Mouse (Mus musculus) stomach, embryonic 14.5 days (tissue): ENCODE data around the gene Rpl13. TPM values are rescaled to one million over a fixed set of nuclear protein-coding genes. Genes with fewer than 3 reads are reported as not detected.

Source experiments
- ATAC-seq: fragments of 200-750 bp; cut with Nextera tagmentation; 2 replicates; pipeline ENCODE4 v1.8.0; 2017; ENCODE audit warnings: low read depth, moderate TSS enrichment; ENCODE audit not compliant: insufficient number of reproducible peaks, insufficient read depth, low FRiP score
- H3K27ac ChIP-seq: fragments of 300-500 bp; sonication (generic); 2 replicates; pipeline ENCODE4 v1.5.1; 2014; ENCODE audit warnings: mild to moderate bottlenecking, low read length, moderate library complexity, mixed read lengths
- H3K27me3 ChIP-seq: fragments of 300-500 bp; sonication (generic); 2 replicates; pipeline ENCODE4 v1.6.1; 2014; ENCODE audit warnings: low read length, control low read depth, mixed read lengths; ENCODE audit not compliant: control insufficient read depth, insufficient read depth
- H3K36me3 ChIP-seq: fragments of 300-500 bp; sonication (generic); 2 replicates; pipeline ENCODE4 v1.6.1; 2014; ENCODE audit warnings: mild to moderate bottlenecking, control low read depth, low read length, moderate library complexity, mixed read lengths; ENCODE audit not compliant: control insufficient read depth, insufficient read depth
- H3K4me1 ChIP-seq: fragments of 300-500 bp; sonication (generic); 2 replicates; pipeline ENCODE4 v1.6.1; 2014; ENCODE audit warnings: low read length, control low read depth, mixed read lengths; ENCODE audit not compliant: control insufficient read depth, insufficient read depth
- H3K4me2 ChIP-seq: fragments of 300-500 bp; sonication (generic); replicated peaks from 2 replicates; pipeline ENCODE4 v1.6.1; 2014; ENCODE audit warnings: low read depth, low read length, control low read depth
- H3K4me3 ChIP-seq: fragments of 300-500 bp; sonication (generic); 2 replicates; pipeline ENCODE4 v1.5.1; 2014; ENCODE audit warnings: low read depth, low read length, control low read depth
- H3K9ac ChIP-seq: fragments of 300-500 bp; sonication (generic); replicated peaks from 2 replicates; pipeline ENCODE4 v1.6.1; 2014; ENCODE audit warnings: low read depth, mild to moderate bottlenecking, control low read depth, low read length, moderate library complexity, mixed read lengths
- H3K9me3 ChIP-seq: fragments of 300-500 bp; sonication (generic); 2 replicates; pipeline ENCODE4 v1.6.1; 2016; ENCODE audit warnings: low read depth, low read length, control low read depth; ENCODE audit not compliant: control insufficient read depth
- WGBS: fragments of 180-500 bp; shearing (Covaris S2); extraction: QIAGEN DNeasy Blood & Tissue Kit; methylation state at CpG from one replicate; pipeline ENCODE4 v1.1.7; 2014; 5-methylcytosine and 5-hydroxymethylcytosine counted together
- microRNA-seq: library from miRNA; unstranded; fragments of <30 nt; microRNA quantifications from one replicate; pipeline ENCODE4, GENCODE M21; 2016
- polyA plus RNA-seq: library from polyadenylated mRNA; unstranded; fragments of >200 nt; fragmentation: Nextera tagmentation; extraction: Ambion mirVana; gene quantifications from 2 replicates; pipeline ENCODE4 v1.2.1, GENCODE M21; 2014

Gene Rpl13
- polyA plus RNA-seq, 1 experiment from 2014 or later: 1,772 TPM

DNA sequence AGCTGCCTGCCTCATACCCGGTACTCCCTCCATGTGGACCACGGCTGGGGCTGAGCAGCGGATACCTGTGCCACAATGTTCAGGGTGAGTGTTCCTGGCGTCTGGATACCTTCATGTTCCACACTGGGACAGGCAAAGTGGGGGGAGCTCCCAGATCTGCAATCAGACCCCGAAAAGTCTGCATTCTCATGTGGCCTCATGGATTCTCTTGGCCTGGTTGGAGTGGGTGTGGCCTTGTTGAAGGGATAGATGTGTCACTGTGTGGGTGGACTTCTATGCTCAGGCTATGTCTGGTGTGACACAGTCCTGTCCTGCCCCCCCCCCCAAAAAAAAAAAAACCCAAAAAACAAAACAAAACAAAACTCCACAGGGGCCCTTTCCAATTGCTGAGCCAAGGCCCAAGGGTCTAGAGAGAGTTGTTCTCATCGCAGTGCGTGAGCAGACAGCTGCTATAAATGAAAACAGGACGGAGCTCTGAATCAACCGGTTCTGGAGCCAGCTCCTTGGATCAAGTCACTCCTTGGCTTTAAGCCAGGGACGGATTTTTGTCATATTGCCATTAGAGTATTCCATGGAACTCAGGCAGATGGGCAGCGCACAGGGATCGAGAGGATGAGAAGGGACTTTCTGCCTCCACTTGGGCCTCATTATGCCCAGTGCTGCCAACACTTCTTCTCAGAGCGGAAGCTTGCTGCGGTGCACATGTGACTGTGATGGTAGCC, 39.8 kb downstream of the Rpl13 start:
- Histone ChIP-seq H3K4me1 (peaks cover 23% of the 10 kb centered on the region; the same call in 1 of the 2 replicates), H3K27me3 (no peaks in the 10 kb centered on the region), H3K9me3 (no peaks in the 10 kb centered on the region), H3K4me3 (no peak overlapping the region), H3K4me2 (no peak overlapping the region), H3K9ac (no peak overlapping the region), H3K27ac (peak overlapping the region; percentile 86), H3K36me3 (no peaks in the 10 kb centered on the region)
- no peak for ATAC-seq
- 61% methylated on average over 14 of the region's 14 CpGs for WGBS

DNA sequence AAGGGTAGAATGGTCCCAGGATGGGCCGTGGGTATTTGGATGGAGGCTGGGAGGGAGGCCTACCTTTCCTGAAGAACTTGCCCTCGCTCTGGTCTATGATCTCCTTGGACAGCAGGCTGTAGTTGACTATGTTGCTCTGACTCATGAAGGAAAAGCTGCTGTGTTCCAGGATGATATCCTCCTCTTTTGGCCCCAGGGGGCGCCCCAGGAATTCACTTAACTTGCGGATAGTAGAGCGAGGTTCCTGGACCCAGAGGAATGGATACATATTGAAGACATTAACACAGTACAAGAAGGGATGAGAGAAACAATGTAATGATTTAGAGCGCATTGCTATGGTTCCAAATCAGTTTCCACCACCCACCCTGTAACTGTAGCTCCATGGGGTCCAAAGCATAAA, 43.1 kb downstream of the Rpl13 start:
- Histone ChIP-seq H3K9me3 (no peaks in the 10 kb centered on the region), H3K27ac (no peak overlapping the region; the same call in 1 of the 2 replicates), H3K4me1 (0 out of 2 replicates have a peak, but pooled peaks cover 8% of the 10 kb centered on the region), H3K36me3 (no peaks in the 10 kb centered on the region), H3K9ac (no peak overlapping the region), H3K4me3 (no peak overlapping the region), H3K4me2 (no peak overlapping the region), H3K27me3 (no peaks in the 10 kb centered on the region)
- 51% methylated on average over 6 of the region's 6 CpGs for WGBS
- no peak for ATAC-seq

DNA sequence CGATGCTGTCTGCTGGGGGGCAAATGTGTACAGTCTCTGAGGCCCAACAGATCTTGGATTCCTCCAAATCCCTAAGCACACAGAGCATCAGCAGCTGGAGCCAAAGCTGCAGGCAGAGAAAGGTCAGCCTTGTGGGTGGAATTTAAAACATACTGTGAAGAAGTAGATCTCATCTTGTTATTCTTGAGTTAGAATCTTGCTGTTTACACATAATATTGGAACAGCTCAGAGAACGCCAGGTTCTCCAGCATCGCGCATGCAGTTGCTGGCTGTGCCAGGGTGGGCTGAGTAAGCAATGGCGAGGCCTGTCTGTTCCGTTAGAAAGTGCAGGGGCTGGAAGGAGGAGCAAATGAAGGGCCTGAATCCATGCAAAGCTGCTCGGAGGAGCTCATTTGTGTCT, 44.2 kb downstream of the Rpl13 start:
- no peaks in the 10 kb centered on the region for H3K27me3 ChIP-seq
- H3K36me3 ChIP-seq: no peaks in the 10 kb centered on the region
- H3K9me3 ChIP-seq: no peaks in the 10 kb centered on the region
- H3K27ac ChIP-seq: peak overlapping the region; percentile 86
- H3K4me1 ChIP-seq: peaks cover 8% of the 10 kb centered on the region; the same call in 1 of the 2 replicates
- H3K4me3 ChIP-seq: no peak overlapping the region
- no peak for ATAC-seq
- H3K9ac ChIP-seq: no peak overlapping the region
- no peak overlapping the region for H3K4me2 ChIP-seq
- WGBS: 50% methylated on average over 7 of the region's 7 CpGs

DNA sequence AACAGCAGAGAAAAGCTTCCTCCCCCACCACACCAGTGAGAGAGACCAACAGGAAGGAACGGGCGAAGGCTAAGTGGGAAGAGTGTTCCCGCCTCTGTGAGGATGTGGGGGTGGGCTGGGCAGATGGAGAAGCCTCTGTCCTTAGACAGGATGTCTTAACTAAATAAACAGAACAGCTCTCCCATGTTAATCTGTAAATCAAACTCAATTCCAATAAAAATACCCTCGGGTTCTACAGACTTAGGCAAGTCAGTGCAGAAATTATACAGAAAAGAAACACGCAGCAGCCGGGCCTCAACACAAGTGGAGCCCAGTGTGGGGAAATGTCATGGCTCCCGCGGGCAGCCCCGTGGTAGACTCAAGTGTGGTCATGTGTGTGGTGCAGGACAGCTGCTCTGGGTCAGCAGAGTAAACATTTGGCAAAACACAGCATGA, 48.6 kb downstream of the Rpl13 start:
- WGBS: 47% methylated on average over 9 of the region's 9 CpGs
- ATAC-seq: peak; percentile 61; the same call in 1 of the 2 replicates
- Histone ChIP-seq H3K9ac (no peak overlapping the region), H3K9me3 (no peaks in the 10 kb centered on the region), H3K4me2 (no peak overlapping the region), H3K36me3 (no peaks in the 10 kb centered on the region), H3K4me3 (no peak overlapping the region), H3K27me3 (no peaks in the 10 kb centered on the region), H3K27ac (peak overlapping the region; percentile 64), H3K4me1 (peaks cover 6% of the 10 kb centered on the region; the same call in 1 of the 2 replicates)

Small RNA genes within 50 kb of the gene (microRNA-seq; reads per million reads assigned to microRNA genes)
- gene Mir7079: not detected
- gene Mir7080: not detected

Other genes with a start within 250 kb of the Rpl13 start
- 52.5 and 55.5 TPM in 2 replicates for gene Ankrd11, start 60.1 kb upstream of the Rpl13 start, polyA plus RNA-seq
- gene Spg7, start 39.4 kb upstream of the Rpl13 start, polyA plus RNA-seq: 47.6 and 54.3 TPM in 2 replicates
- gene Cpne7, start 15.0 kb downstream of the Rpl13 start, polyA plus RNA-seq: 0.56 and 1.2 TPM in 2 replicates
- gene Sult5a1, start 56.0 kb downstream of the Rpl13 start, polyA plus RNA-seq: 20.4 and 23.9 TPM in 2 replicates
- 1.1 and 1.7 TPM in 2 replicates for gene Dpep1, start 83.9 kb downstream of the Rpl13 start, polyA plus RNA-seq
- gene Chmp1a, start 110.4 kb downstream of the Rpl13 start, polyA plus RNA-seq: 90.6 and 106 TPM in 2 replicates
- 4.1 and 5.7 TPM in 2 replicates for gene Spata33, start 110.5 kb downstream of the Rpl13 start, polyA plus RNA-seq
- 36.3 and 37.5 TPM in 2 replicates for gene Cdk10, start 122.5 kb downstream of the Rpl13 start, polyA plus RNA-seq
- gene Spata2l, start 133.9 kb downstream of the Rpl13 start, polyA plus RNA-seq: 4.1 and 4.7 TPM in 2 replicates
- gene Zfp276, start 151.8 kb downstream of the Rpl13 start, polyA plus RNA-seq: 21.8 and 23.2 TPM in 2 replicates
- gene Vps9d1, start 152.0 kb downstream of the Rpl13 start, polyA plus RNA-seq: 26.5 and 29.7 TPM in 2 replicates
- 29.4 and 33.6 TPM in 2 replicates for gene Fanca, start 216.2 kb downstream of the Rpl13 start, polyA plus RNA-seq
- gene Spire2, start 230.4 kb downstream of the Rpl13 start, polyA plus RNA-seq: 2.2 and 3.1 TPM in 2 replicates